Mouse (Mus musculus) neural tube, embryonic 11.5 days (tissue): ENCODE measurements around the gene Vangl2. TPM values are rescaled to one million over a fixed set of nuclear protein-coding genes. Genes with fewer than 3 reads are reported as not detected.

ENCODE experiments used
- ATAC-seq: fragments of 200-750 bp; cut with Nextera tagmentation; 2 replicates; pipeline ENCODE4 v1.8.0; 2017; ENCODE audit warnings: moderate number of reproducible peaks, mild to moderate bottlenecking, moderate TSS enrichment, moderate library complexity; ENCODE audit not compliant: insufficient read depth, low FRiP score, low TSS enrichment
- DNase-seq: peaks from one replicate; pipeline ENCODE4 v3.0.0-alpha.2; 2015; ENCODE audit warnings: low spot score
- H3K27ac ChIP-seq: fragments of 300-500 bp; sonication (generic); 2 replicates; pipeline ENCODE4 v1.5.1; 2014; ENCODE audit warnings: low read depth, mild to moderate bottlenecking, low read length
- H3K27me3 ChIP-seq: fragments of 300-500 bp; sonication (generic); 2 replicates; pipeline ENCODE4 v1.6.1; 2014; ENCODE audit warnings: mild to moderate bottlenecking, low read length, mixed read lengths; ENCODE audit not compliant: control insufficient read depth, insufficient read depth
- H3K36me3 ChIP-seq: fragments of 300-500 bp; sonication (generic); 2 replicates; pipeline ENCODE4 v1.6.1; 2014; ENCODE audit warnings: mild to moderate bottlenecking, low read length, moderate library complexity, mixed read lengths; ENCODE audit not compliant: control insufficient read depth, insufficient read depth
- H3K4me1 ChIP-seq: fragments of 300-500 bp; sonication (generic); 2 replicates; pipeline ENCODE4 v1.6.1; 2014; ENCODE audit warnings: low read length, mixed read lengths; ENCODE audit not compliant: control insufficient read depth, insufficient read depth
- H3K4me2 ChIP-seq: fragments of 300-500 bp; sonication (generic); 2 replicates; pipeline ENCODE4 v1.6.1; 2014; ENCODE audit warnings: low read depth, mild to moderate bottlenecking, moderate library complexity
- H3K4me3 ChIP-seq: fragments of 300-500 bp; sonication (generic); 2 replicates; pipeline ENCODE4 v1.5.1; 2014; ENCODE audit warnings: low read depth, low read length
- H3K9ac ChIP-seq: fragments of 300-500 bp; sonication (generic); 2 replicates; pipeline ENCODE4 v1.6.1; 2014; ENCODE audit warnings: mild to moderate bottlenecking, low read length
- H3K9me3 ChIP-seq: fragments of 300-500 bp; sonication (generic); 2 replicates; pipeline ENCODE4 v1.6.1; 2016; ENCODE audit warnings: low read length; ENCODE audit not compliant: control insufficient read depth
- WGBS: fragments of 180-500 bp; shearing (Covaris S2); extraction: QIAGEN DNeasy Blood & Tissue Kit; methylation state at CpG from one replicate; pipeline ENCODE4 v1.1.7; 2014; 5-methylcytosine and 5-hydroxymethylcytosine counted together
- polyA plus RNA-seq: library from polyadenylated mRNA; unstranded; fragments of >200 nt; fragmentation: Nextera tagmentation; extraction: Ambion mirVana; gene quantifications from 2 replicates; pipeline ENCODE4 v1.2.1, GENCODE M21; 2014

The Vangl2 gene
- polyA plus RNA-seq, 1 experiment from 2014 or later: 69.0 TPM

- no peaks in the 10 kb centered on the region for H3K9me3 ChIP-seq
- no peaks in the 10 kb centered on the region for H3K36me3 ChIP-seq
- no peak overlapping the region for H3K9ac ChIP-seq
- no peaks in the 10 kb centered on the region for H3K4me1 ChIP-seq
- H3K27me3 ChIP-seq: no peaks in the 10 kb centered on the region
- H3K27ac ChIP-seq: no peak overlapping the region
- no peak overlapping the region for H3K4me2 ChIP-seq
- 82% methylated on average over 3 of the region's 3 CpGs for WGBS
- ATAC-seq: no peak
- no peak for DNase-seq
- H3K4me3 ChIP-seq: no peak overlapping the region
These were observed 44.8 kb downstream of the Vangl2 start for GRCm38 (mm10) chr1:171983372-171984001.

GRCm38 (mm10) chr1:171982740-171983139 is 45.5 kb downstream of the Vangl2 start:
- 82% methylated on average over 4 of the region's 4 CpGs for WGBS
- no peak overlapping the region for H3K9ac ChIP-seq
- no peak for ATAC-seq
- H3K4me1 ChIP-seq: no peaks in the 10 kb centered on the region
- DNase-seq: no peak
- no peak overlapping the region for H3K4me3 ChIP-seq
- no peaks in the 10 kb centered on the region for H3K27me3 ChIP-seq
- no peak overlapping the region for H3K27ac ChIP-seq
- H3K36me3 ChIP-seq: no peaks in the 10 kb centered on the region
- H3K4me2 ChIP-seq: no peak overlapping the region
- no peaks in the 10 kb centered on the region for H3K9me3 ChIP-seq

- Histone ChIP-seq H3K9me3 (no peaks in the 10 kb centered on the region), H3K27ac (no peak overlapping the region), H3K9ac (no peak overlapping the region), H3K36me3 (no peaks in the 10 kb centered on the region), H3K4me2 (no peak overlapping the region), H3K4me3 (no peak overlapping the region), H3K27me3 (no peaks in the 10 kb centered on the region), H3K4me1 (no peaks in the 10 kb centered on the region)
- DNase-seq (no peak), ATAC-seq (no peak)
- 64% methylated on average over 5 of the region's 5 CpGs for WGBS
These were observed 46.1 kb downstream of the Vangl2 start for GRCm38 (mm10) chr1:171982170-171982569.

GRCm38 (mm10) chr1:171979969-171980730 is 48.1 kb downstream of the Vangl2 start:
- H3K27ac ChIP-seq: no peak overlapping the region
- no peaks in the 10 kb centered on the region for H3K27me3 ChIP-seq
- H3K4me1 ChIP-seq: no peaks in the 10 kb centered on the region
- no peak overlapping the region for H3K4me2 ChIP-seq
- H3K36me3 ChIP-seq: no peaks in the 10 kb centered on the region
- DNase-seq (no peak), ATAC-seq (no peak)
- no peak overlapping the region for H3K9ac ChIP-seq
- no peaks in the 10 kb centered on the region for H3K9me3 ChIP-seq
- H3K4me3 ChIP-seq: no peak overlapping the region
- 91% methylated on average over 13 of the region's 13 CpGs for WGBS

- WGBS: 95% methylated on average over 2 of the region's 2 CpGs
These were observed 50.4 kb downstream of the Vangl2 start for GRCm38 (mm10) chr1:171977891-171978290.

GRCm38 (mm10) chr1:171976826-171977539 is 51.3 kb downstream of the Vangl2 start:
- ATAC-seq: no peak
- Histone ChIP-seq H3K36me3 (no peaks in the 10 kb centered on the region), H3K27me3 (no peaks in the 10 kb centered on the region), H3K9me3 (no peaks in the 10 kb centered on the region), H3K9ac (no peak overlapping the region), H3K4me2 (no peak overlapping the region), H3K4me1 (no peaks in the 10 kb centered on the region), H3K4me3 (no peak overlapping the region), H3K27ac (no peak overlapping the region)
- no peak for DNase-seq
- 91% methylated on average over 14 of the region's 14 CpGs for WGBS

More at GRCm38 (mm10) chr1:171977891-171978290, 50.4 kb downstream of the Vangl2 start:
- Histone ChIP-seq H3K4me2 (no peak overlapping the region), H3K9me3 (no peaks in the 10 kb centered on the region), H3K9ac (no peak overlapping the region), H3K36me3 (no peaks in the 10 kb centered on the region), H3K27ac (no peak overlapping the region), H3K4me3 (no peak overlapping the region), H3K27me3 (no peaks in the 10 kb centered on the region), H3K4me1 (no peaks in the 10 kb centered on the region)
- ATAC-seq: no peak
- no peak for DNase-seq

- Histone ChIP-seq H3K9ac (no peak overlapping the region), H3K36me3 (no peaks in the 10 kb centered on the region), H3K4me3 (no peak overlapping the region), H3K4me1 (no peaks in the 10 kb centered on the region), H3K9me3 (no peaks in the 10 kb centered on the region), H3K27ac (no peak overlapping the region), H3K4me2 (no peak overlapping the region), H3K27me3 (no peaks in the 10 kb centered on the region)
- 87% methylated on average over 4 of the region's 4 CpGs for WGBS
- no peak for DNase-seq
- ATAC-seq: no peak
These were observed 52.4 kb downstream of the Vangl2 start for GRCm38 (mm10) chr1:171975831-171976230.

GRCm38 (mm10) chr1:171975377-171975776 is 52.9 kb downstream of the Vangl2 start:
- ATAC-seq: no peak
- no peak overlapping the region for H3K27ac ChIP-seq
- H3K4me3 ChIP-seq: no peak overlapping the region
- DNase-seq: no peak
- H3K4me1 ChIP-seq: peaks cover 4% of the 10 kb centered on the region; the same call in 1 of the 2 replicates
- no peaks in the 10 kb centered on the region for H3K36me3 ChIP-seq
- no peak overlapping the region for H3K4me2 ChIP-seq
- H3K9ac ChIP-seq: no peak overlapping the region
- H3K27me3 ChIP-seq: no peaks in the 10 kb centered on the region
- no peaks in the 10 kb centered on the region for H3K9me3 ChIP-seq
- WGBS: 91% methylated on average over 9 of the region's 9 CpGs
